Mouse (Mus musculus) hindbrain, embryonic 16.5 days (tissue): ENCODE measurements at regions not wholly inside any gene's neighbourhood (a gene's known extent, or its start where the extent isn't known, plus 50 kb on each side); places are given as distances from the start of the nearest gene placed in this dataset.

Source experiments
- ATAC-seq: fragments of 200-750 bp; cut with Nextera tagmentation; 2 replicates; pipeline ENCODE4 v1.8.0; 2017; ENCODE audit warnings: moderate TSS enrichment, moderate library complexity
- H3K27ac ChIP-seq: fragments of 300-500 bp; sonication (generic); 2 replicates; pipeline ENCODE4 v1.5.1; 2014; ENCODE audit warnings: low read depth, mild to moderate bottlenecking, control low read depth, low read length, moderate library complexity
- H3K27me3 ChIP-seq: fragments of 300-500 bp; sonication (generic); replicated peaks from 2 replicates; pipeline ENCODE4 v1.6.1; 2014; ENCODE audit warnings: low read length; ENCODE audit not compliant: control insufficient read depth, insufficient read depth
- H3K36me3 ChIP-seq: fragments of 300-500 bp; sonication (generic); 2 replicates; pipeline ENCODE4 v1.6.1; 2014; ENCODE audit warnings: mild to moderate bottlenecking, low read length, moderate library complexity, mixed read lengths; ENCODE audit not compliant: control insufficient read depth, insufficient read depth
- H3K4me1 ChIP-seq: fragments of 300-500 bp; sonication (generic); 2 replicates; pipeline ENCODE4 v1.6.1; 2014; ENCODE audit warnings: low read depth, low read length; ENCODE audit not compliant: control insufficient read depth, insufficient read depth
- H3K4me2 ChIP-seq: fragments of 300-500 bp; sonication (generic); 2 replicates; pipeline ENCODE4 v1.6.1; 2014; ENCODE audit warnings: mild to moderate bottlenecking, low read length, control low read depth, moderate library complexity
- H3K4me3 ChIP-seq: fragments of 300-500 bp; sonication (generic); 2 replicates; pipeline ENCODE4 v1.5.1; 2014; ENCODE audit warnings: mild to moderate bottlenecking, low read length, control low read depth, moderate library complexity
- H3K9ac ChIP-seq: fragments of 300-500 bp; sonication (generic); 2 replicates; pipeline ENCODE4 v1.6.1; 2014; ENCODE audit warnings: low read depth, mild to moderate bottlenecking, control low read depth, low read length, moderate library complexity
- H3K9me3 ChIP-seq: fragments of 300-500 bp; sonication (generic); 2 replicates; pipeline ENCODE4 v1.6.1; 2014; ENCODE audit warnings: mild to moderate bottlenecking, low read length, moderate library complexity; ENCODE audit not compliant: control insufficient read depth
- WGBS: fragments of 180-500 bp; shearing (Covaris S2); extraction: QIAGEN DNeasy Blood & Tissue Kit; methylation state at CpG from one replicate; pipeline ENCODE4 v1.1.7; 2014; 5-methylcytosine and 5-hydroxymethylcytosine counted together

- Histone ChIP-seq H3K4me2 (no peak overlapping the region), H3K27ac (no peak overlapping the region), H3K9me3 (no peaks in the 10 kb centered on the region), H3K4me1 (no peaks in the 10 kb centered on the region), H3K9ac (no peak overlapping the region), H3K27me3 (no peaks in the 10 kb centered on the region), H3K36me3 (no peaks in the 10 kb centered on the region), H3K4me3 (no peak overlapping the region)
- WGBS: 93% methylated on average over 6 of the region's 6 CpGs
- ATAC-seq: no peak
Observed at GRCm38 (mm10) chr2:95674347-95674746, 643.6 kb upstream of the Lrrc4c start.

- Histone ChIP-seq H3K4me1 (no peaks in the 10 kb centered on the region), H3K9me3 (no peaks in the 10 kb centered on the region), H3K36me3 (no peaks in the 10 kb centered on the region), H3K27me3 (no peaks in the 10 kb centered on the region), H3K4me2 (no peak overlapping the region), H3K4me3 (no peak overlapping the region), H3K9ac (no peak overlapping the region), H3K27ac (no peak overlapping the region)
- 92% methylated on average over 2 of the region's 2 CpGs for WGBS
- ATAC-seq: no peak
Observed at GRCm38 (mm10) chr2:95715355-95715754, 602.6 kb upstream of the Lrrc4c start.
